Mouse (Mus musculus): ENCODE measurements around the gene Rab44. TPM values are rescaled to one million over a fixed set of nuclear protein-coding genes. Genes with fewer than 3 reads are reported as not detected.

Rab44 gene
- total RNA-seq, 2 experiments from 2014 or later: 188 to 286 TPM

GRCm38 (mm10) chr17:29188989-29189388 lies 75.0 kb downstream of the Rab44 start:
- 0 out of 2 replicates have a peak, but pooled peaks have one; percentile 20 for ATAC-seq (replicated peaks; ENCODE audit: poor library complexity)

- no peak for ATAC-seq (replicated peaks; ENCODE audit: poor library complexity)
Observed at GRCm38 (mm10) chr17:29195579-29195978, 81.6 kb downstream of the Rab44 start.

Other genes starting within 250 kb of the Rab44 start
- gene 4930539E08Rik, start 198.8 kb upstream of the Rab44 start, total RNA-seq (2015): 0.66 and 1.4 TPM in 2 replicates
- 0.96 and 1.1 TPM in 2 replicates for gene 4930539E08Rik, start 198.8 kb upstream of the Rab44 start, total RNA-seq (2017)
- 0.66 and 0.77 TPM in 2 replicates for gene Pxt1, start 170.3 kb upstream of the Rab44 start, total RNA-seq (2015)
- 0.27 TPM in 1 of 2 replicates, not detected in the other for gene Pxt1, start 170.3 kb upstream of the Rab44 start, total RNA-seq (2017)
- 74.0 and 89.7 TPM in 2 replicates for gene Kctd20, start 162.2 kb upstream of the Rab44 start, total RNA-seq (2015)
- 130 and 137 TPM in 2 replicates for gene Kctd20, start 162.2 kb upstream of the Rab44 start, total RNA-seq (2017)
- 84.6 and 97.1 TPM in 2 replicates for gene Stk38, start 106.2 kb upstream of the Rab44 start, total RNA-seq (2015)
- gene Stk38, start 106.2 kb upstream of the Rab44 start, total RNA-seq (2017): 50.8 and 85.5 TPM in 2 replicates
- 486 and 506 TPM in 2 replicates for gene Srsf3, start 81.5 kb upstream of the Rab44 start, total RNA-seq (2015)
- 767 and 797 TPM in 2 replicates for gene Srsf3, start 81.5 kb upstream of the Rab44 start, total RNA-seq (2017)
- gene Cdkn1a, start 23.2 kb upstream of the Rab44 start, total RNA-seq (2015): 7.8 and 11.4 TPM in 2 replicates
- 1.3 and 3.6 TPM in 2 replicates for gene Cdkn1a, start 23.2 kb upstream of the Rab44 start, total RNA-seq (2017)
- 0.64 and 0.90 TPM in 2 replicates for gene Cpne5, start 124.0 kb downstream of the Rab44 start, total RNA-seq (2015)
- gene Cpne5, start 124.0 kb downstream of the Rab44 start, total RNA-seq (2017): 0.96 and 3.5 TPM in 2 replicates
- gene Ppil1, start 150.0 kb downstream of the Rab44 start, total RNA-seq (2015): 67.3 and 73.9 TPM in 2 replicates
- 82.0 and 103 TPM in 2 replicates for gene Ppil1, start 150.0 kb downstream of the Rab44 start, total RNA-seq (2017)
- 85.3 and 97.7 TPM in 2 replicates for gene BC004004, start 154.6 kb downstream of the Rab44 start, total RNA-seq (2015)
- 84.9 and 99.2 TPM in 2 replicates for gene BC004004, start 154.6 kb downstream of the Rab44 start, total RNA-seq (2017)
- 3.5 and 4.8 TPM in 2 replicates for gene Pi16, start 203.5 kb downstream of the Rab44 start, total RNA-seq (2015)
- gene Pi16, start 203.5 kb downstream of the Rab44 start, total RNA-seq (2017): 5.8 and 8.5 TPM in 2 replicates
- 85.3 and 89.2 TPM in 2 replicates for gene Mtch1, start 233.8 kb downstream of the Rab44 start, total RNA-seq (2015)
- gene Mtch1, start 233.8 kb downstream of the Rab44 start, total RNA-seq (2017): 54.9 and 61.7 TPM in 2 replicates
- 19.1 and 22.0 TPM in 2 replicates for gene Fgd2, start 246.8 kb downstream of the Rab44 start, total RNA-seq (2015)
- 19.6 and 28.5 TPM in 2 replicates for gene Fgd2, start 246.8 kb downstream of the Rab44 start, total RNA-seq (2017)